Mouse (Mus musculus) cerebellum, adult 2 months (tissue): ENCODE results near the gene Stx11. TPM values are rescaled to one million over a fixed set of nuclear protein-coding genes. Genes with fewer than 3 reads are reported as not detected.

Experiments used
- DNase-seq, 2 experiments: peaks; one replicate each; pipeline ENCODE4 v3.0.0; 2021
- H3K27ac ChIP-seq: fragments of 200-500 bp; 2 replicates; pipeline ENCODE4 v1.5.1; 2012; ENCODE audit warnings: low read length, control low read depth, inconsistent platforms; ENCODE audit not compliant: insufficient read depth
- H3K27me3 ChIP-seq: fragments of 200-500 bp; 2 replicates; pipeline ENCODE4 v1.6.1; 2012; ENCODE audit warnings: inconsistent platforms, mild to moderate bottlenecking, low read length, moderate library complexity; ENCODE audit not compliant: control insufficient read depth, insufficient read depth
- H3K4me1 ChIP-seq: fragments of 200-500 bp; 2 replicates; pipeline ENCODE4 v1.6.1; 2011; ENCODE audit warnings: low read length; ENCODE audit not compliant: control insufficient read depth, insufficient read depth
- H3K4me3 ChIP-seq: fragments of 200-500 bp; replicated peaks from 2 replicates; pipeline ENCODE3; 2011; ENCODE audit warnings: mild to moderate bottlenecking, low read depth, low read length, control low read depth; ENCODE audit not compliant: insufficient read depth
- CTCF ChIP-seq: fragments of 200-500 bp; IDR thresholded peaks from 2 replicates; pipeline ENCODE4 v1.5.1; 2011; ENCODE audit warnings: low read depth, mild to moderate bottlenecking, control low read depth, low read length, moderate library complexity, borderline replicate concordance; ENCODE audit not compliant: insufficient read depth
- POLR2A ChIP-seq: fragments of 200-500 bp; IDR thresholded peaks from 2 replicates; pipeline ENCODE4 v1.6.1; 2011; ENCODE audit warnings: low read length, control low read depth, borderline replicate concordance; ENCODE audit not compliant: insufficient read depth
- WGBS: fragments of 180-500 bp; shearing (Covaris S2); methylation state at CpG from one replicate; pipeline ENCODE4 v1.1.7; 2018; 5-methylcytosine and 5-hydroxymethylcytosine counted together
- polyA plus RNA-seq: library from polyadenylated mRNA; depleted of rRNA; stranded (reverse); fragments of >200 nt; gene quantifications from 2 replicates; pipeline ENCODE4 v1.2.3, GENCODE M21; 2012; rRNA removed

Stx11 gene
- 0.10 and 0.11 TPM in 2 replicates for polyA plus RNA-seq

DNA sequence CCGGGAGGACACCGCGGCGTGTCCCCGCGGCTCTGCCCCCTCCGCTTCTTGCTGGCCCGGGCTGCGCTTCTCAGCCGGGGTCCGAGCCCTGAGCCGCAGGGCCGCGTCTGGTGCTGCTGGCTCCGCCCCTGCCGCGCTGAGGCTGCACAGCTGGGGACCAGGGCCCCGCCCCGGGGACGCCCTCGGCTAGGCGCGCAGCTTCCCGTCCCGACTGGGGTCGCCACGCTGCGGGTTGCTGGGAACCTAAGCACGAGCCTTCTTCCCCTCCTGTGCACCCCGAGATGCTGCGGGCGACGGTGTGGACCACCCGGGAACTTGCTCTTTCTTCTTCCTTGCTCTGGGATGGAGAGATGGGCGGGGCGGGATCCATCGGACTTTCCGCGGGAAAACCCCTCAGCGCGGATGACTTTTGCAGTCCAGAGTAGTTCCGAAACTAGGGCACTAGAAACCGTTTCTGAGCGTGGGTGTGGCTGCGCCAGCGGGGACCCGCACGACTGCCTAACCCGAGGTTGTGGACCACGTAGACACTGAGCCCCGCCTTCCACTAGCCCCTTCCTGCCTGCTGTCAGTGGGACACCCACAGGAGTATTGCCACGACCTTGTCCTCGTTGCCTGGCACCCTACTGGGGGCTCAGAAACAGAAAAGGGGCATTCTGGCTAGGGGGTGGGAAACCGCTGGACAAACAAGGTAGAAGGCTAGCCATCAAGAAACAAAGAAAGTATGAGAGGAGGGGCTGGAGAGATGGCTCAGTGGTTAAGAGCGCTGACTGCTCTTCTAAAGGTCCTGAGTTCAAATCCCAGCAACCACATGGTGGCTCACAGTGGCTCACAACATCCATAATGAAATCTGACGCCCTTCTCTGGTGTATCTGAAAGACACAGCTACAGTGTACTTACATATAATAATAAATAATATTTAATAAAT, at the start of gene Stx11:
TSS of gene Stx11 (minus strand) at position 148 of the 925 bp plus-strand sequence.
- H3K4me3 ChIP-seq = peak within 1 kb of the TSS; percentile 63
- 6% methylated on average over 56 of the region's 56 CpGs for WGBS
- no peaks in the 10 kb centered on the region for H3K4me1 ChIP-seq
- TF ChIP-seq POLR2A (no peak), CTCF (no peak)
- no peaks in the 10 kb centered on the region for H3K27me3 ChIP-seq
- no peak within 1 kb of the TSS for H3K27ac ChIP-seq
- peak; percentile 18 to 23 for DNase-seq

DNA sequence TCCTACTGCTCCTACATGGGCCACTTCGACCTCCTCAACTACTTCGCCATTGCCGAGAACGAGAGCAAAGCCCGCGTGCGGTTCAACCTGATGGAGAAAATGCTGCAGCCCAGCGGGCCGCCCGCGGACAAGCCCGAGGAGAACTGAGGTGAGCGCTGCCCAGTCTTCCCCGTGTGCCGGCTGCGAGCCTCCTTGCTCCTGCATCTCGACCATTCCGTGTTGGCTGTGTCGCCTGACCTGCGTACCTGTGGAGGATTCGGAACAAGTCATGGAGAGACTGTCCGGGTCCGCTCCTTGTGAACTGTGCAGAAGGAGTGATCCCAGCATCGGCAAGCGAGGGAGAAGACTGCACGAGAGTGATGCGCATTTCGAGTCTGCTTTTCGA, 44.6 kb upstream of the Stx11 start:
- 2% methylated on average over 29 of the region's 29 CpGs for WGBS
- no peak overlapping the region for H3K27ac ChIP-seq
- no peaks in the 10 kb centered on the region for H3K27me3 ChIP-seq
- peaks cover 3% of the 10 kb centered on the region; the same call in 1 of the 2 replicates for H3K4me1 ChIP-seq
- peak overlapping the region; percentile 88 for H3K4me3 ChIP-seq
- no peak for DNase-seq
- TF ChIP-seq CTCF = no peak
- no peak for TF ChIP-seq POLR2A

DNA sequence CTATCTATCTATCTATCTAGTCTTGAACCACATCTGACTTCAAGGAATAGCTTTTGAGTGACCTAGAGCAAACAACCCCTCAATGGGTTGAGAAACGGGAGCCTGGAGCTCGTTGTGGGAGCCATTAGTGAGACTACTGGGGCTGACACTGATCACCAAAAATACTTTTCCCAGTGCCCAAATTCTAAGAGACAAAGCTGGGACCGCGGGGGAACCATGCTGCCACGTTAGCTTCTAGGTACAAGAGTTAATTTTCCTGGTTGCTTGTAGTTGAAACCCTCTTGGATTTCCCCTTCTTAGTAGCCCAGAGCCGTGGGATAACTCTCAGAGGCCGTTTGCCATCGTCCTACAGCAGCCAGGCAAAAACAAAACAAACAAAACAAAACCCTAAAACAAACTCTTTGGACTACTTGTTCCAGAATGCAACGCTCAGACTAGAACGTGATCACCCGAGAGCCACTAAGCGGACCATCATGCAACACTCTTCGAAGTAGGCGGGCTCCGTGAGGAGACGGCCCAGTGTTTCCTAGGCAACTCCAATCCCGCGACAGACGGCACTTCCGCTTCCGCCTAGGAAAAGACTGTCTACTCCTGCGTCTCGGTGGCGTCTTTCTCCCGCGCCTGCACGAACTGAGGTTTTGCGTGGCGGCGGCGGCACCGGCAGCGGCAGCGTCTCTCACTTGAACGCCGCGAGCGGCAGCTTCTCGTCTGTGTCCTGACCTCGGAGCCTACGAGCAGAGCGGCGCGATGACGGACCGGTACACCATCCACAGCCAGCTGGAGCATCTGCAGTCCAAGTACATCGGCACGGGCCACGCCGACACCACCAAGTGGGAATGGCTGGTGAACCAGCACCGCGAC, 44.0 kb upstream of the Stx11 start:
- Histone ChIP-seq H3K4me1 (peaks cover 3% of the 10 kb centered on the region; the same call in 1 of the 2 replicates), H3K27me3 (no peaks in the 10 kb centered on the region), H3K4me3 (peak overlapping the region; percentile 88), H3K27ac (no peak overlapping the region)
- no peak for TF ChIP-seq CTCF
- TF ChIP-seq POLR2A = peak; percentile 64
- peak; percentile 95 to 98 for DNase-seq
- WGBS = 4% methylated on average over 52 of the region's 52 CpGs

DNA sequence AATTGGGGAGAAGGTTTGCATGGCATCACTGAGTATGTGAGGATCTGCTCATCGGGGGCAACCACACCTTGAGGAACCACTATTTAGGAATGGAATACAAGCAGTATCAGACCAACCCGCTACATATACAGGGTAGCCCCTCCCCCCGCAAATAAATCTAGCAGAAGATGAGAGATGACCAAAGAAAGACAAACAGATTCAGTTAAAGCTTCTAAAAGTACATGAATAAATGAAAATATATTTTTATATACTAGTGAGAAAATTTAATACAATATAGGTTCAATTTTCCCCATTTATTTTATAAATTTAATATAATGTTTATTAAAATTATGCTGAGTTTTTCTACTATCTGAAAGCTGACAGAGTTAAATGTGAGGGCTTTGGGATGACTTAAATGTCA, 40.9 kb upstream of the Stx11 start, which contains the start of gene Sf3b5:
TSS of gene Sf3b5 (plus strand) at position 301 of the 400 bp plus-strand sequence.
- no peak for DNase-seq
- WGBS = 87% methylated on average over 3 of the region's 3 CpGs

DNA sequence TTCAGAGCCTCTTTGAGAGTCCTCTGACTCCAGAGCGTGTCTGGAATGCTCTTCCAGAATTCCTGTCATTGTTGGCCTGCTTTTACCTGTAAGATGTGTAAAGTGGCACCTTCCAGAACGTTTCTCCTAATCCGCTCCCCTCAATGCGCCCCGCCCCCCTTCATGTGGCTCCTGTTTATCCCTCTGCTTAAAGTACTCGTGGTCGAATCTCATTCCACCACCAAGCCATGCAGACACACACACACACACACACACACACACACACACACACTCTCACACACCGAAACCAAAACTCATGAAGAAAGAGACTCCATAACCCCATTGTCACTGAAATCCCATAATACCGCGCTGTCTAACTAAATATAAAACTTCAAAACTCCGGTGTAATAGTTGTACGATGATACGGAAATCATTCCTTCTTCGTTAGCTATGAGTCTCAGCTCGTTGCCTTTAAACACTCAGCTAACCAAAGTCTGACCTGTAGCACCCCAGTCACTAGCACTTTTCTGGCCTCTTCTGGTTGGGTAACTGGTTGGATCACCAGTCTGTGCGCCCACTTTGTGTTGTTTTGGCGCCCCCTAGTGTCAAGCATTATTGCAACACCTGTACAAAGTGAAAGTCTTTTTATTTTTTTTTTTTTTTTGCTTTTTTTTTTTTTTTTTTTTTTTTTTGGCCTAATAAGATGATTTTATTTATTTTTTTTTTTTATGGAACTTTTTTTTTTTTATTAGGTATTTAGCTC, 32.8 kb upstream of the Stx11 start:
- WGBS = 53% methylated on average over 17 of the region's 17 CpGs
- Histone ChIP-seq H3K4me1 (no peaks in the 10 kb centered on the region), H3K4me3 (no peak overlapping the region), H3K27me3 (no peaks in the 10 kb centered on the region; the same call in 1 of the 2 replicates), H3K27ac (no peak overlapping the region)
- DNase-seq = peak; percentile 74 to 78
- TF ChIP-seq CTCF (peak; percentile 84), POLR2A (no peak)

More for the DNA sequence above, 40.9 kb upstream of the Stx11 start, which contains the start of gene Sf3b5:
- TF ChIP-seq POLR2A (no peak), CTCF (no peak)
- no peaks in the 10 kb centered on the region for H3K27me3 ChIP-seq
- H3K4me3 ChIP-seq = no peak within 1 kb of the TSS
- H3K27ac ChIP-seq = no peak within 1 kb of the TSS
- H3K4me1 ChIP-seq = peaks cover 3% of the 10 kb centered on the region; the same call in 1 of the 2 replicates

DNA sequence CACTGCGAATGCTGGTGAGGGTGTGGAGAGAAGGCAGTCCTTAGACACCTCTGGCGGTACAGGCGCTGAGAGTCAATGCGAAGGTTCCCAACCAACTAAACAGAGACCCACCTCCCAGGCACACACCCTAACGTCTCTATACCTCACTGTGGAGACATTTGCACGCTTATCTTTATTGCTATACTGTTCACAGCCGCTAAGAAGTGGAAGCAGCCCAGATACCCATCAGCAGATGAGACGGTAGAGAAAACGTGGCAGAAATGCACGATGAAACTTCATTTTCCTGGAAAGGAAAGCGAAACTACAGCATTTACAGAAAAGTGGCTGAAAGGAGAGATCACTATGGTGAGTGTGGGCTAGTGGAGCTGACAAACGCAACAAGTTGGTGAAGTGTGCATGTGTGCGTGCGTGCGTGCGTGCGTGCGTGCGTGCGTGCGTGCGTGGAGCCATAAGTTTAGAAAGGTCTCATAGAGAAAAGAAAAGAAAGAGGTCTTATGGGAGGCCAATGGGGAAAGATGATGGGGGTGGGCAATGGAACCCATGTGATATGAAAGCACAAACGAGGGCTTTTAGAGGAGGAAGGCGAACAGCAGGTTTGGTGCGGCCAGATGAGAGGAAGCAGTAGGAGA, 29.4 kb upstream of the Stx11 start:
- Histone ChIP-seq H3K27ac (no peak overlapping the region), H3K4me1 (no peaks in the 10 kb centered on the region), H3K4me3 (no peak overlapping the region), H3K27me3 (no peaks in the 10 kb centered on the region; the same call in 1 of the 2 replicates)
- 90% methylated on average over 25 of the region's 25 CpGs for WGBS
- TF ChIP-seq POLR2A (no peak), CTCF (no peak)
- DNase-seq = no peak
